Mouse (Mus musculus) lung, postnatal 0 days (tissue): ENCODE results near the gene Scarf2.

Source experiments
- CTCF ChIP-seq: IDR thresholded peaks from 2 replicates; pipeline ENCODE4 v1.5.1; 2016; ENCODE audit warnings: antibody characterized with exemption, mild to moderate bottlenecking
- EP300 ChIP-seq: IDR thresholded peaks from 2 replicates; pipeline ENCODE4 v1.6.1; 2016; ENCODE audit warnings: antibody characterized with exemption, mild to moderate bottlenecking, control low read depth

DNA sequence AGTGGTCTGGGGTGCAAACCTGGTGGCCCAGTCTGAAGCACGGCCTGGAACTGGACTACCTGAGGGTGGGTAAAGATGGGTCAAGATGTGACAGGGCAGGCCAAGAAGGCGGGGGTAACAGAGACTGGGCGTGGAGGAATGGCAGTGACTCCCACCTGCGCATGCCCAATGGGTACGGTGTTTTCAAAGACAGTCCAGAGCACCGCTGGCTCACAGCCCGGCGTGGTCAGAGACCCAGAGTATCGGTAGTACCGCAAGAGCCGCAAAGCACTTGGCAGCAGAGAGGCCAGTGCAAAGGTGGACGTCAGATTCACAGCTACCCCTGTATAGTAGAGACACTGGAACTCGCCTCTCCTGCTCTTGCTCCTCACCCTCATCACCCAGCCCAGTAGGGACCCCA, 38.4 kb downstream of the Scarf2 start:
- no peak for TF ChIP-seq CTCF
- no peak for TF ChIP-seq EP300
